Mouse (Mus musculus): ENCODE results near the gene Fabp3. TPM values are rescaled to one million over a fixed set of nuclear protein-coding genes. Genes with fewer than 3 reads are reported as not detected.

The Fabp3 gene
- polyA plus RNA-seq (2014; fragmentation: Illumina TruSeq; extraction: RNeasy Lipid Tissue Mini Kit (QIAGEN cat#74804); ENCODE audit: insufficient read depth, low read depth, low replicate concordance) = 84.1 TPM

DNA sequence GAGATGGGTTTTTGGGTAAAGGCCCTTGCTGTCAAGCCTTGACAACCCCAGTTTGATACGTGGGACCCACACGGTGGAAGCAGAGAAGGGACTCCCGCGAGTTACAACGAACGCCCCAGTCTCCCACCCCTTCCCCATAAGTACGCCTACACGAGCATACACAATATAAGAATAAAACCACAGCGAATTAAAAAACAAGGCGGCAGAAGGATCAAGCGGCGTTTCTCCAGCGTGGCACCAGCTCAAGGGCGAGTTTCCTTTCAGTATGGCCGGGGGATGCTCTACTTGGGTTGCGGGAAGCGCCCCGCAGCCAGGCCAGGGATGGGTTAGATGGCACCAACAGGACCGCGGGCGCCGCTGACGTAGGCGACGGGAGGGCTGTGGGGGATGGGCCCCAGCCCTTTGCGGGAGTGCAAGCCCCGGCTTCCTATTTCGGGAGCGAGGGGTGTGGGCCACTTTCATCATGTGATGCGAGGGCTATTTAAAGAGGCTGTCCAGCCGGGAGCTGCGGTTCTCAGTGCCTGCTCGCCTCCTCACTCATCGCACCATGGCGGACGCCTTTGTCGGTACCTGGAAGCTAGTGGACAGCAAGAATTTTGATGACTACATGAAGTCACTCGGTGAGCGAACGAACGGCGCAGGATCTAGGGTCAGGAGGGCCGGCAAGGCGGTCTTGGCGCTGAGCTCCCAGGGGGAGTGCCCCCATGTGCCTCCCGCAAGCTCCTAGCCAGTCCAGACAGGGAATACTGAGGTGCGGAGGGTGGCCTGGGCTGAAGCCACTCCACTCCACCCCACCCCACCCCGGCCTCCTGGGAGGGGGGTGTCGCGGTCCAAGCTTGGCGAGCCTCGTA, at the start of gene Fabp3, which contains the start of gene Gm10570:
Fabp3 (plus strand) TSS at position 365 of the 851 bp plus-strand sequence.
Gm10570 (minus strand) TSS at position 444 of the 851 bp plus-strand sequence.

DNA sequence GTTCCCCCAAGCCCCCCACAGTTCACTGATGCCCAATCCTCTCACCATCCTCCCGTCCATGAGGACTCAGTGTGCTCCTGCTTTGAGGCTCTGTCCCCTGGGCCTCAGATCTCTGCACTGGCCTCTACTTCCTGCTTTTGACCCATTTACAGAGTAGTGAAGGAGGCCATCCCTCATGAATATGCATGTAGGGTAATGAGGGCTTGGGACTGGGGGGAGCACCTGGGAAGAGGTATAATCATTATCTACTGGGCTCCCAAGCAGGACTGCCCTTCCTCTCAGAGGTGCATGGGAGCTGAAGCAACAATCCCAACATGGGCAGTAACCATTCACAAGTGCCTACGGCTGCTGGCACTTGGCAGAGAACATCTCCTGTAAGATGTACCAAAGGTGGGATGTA, 29.3 kb upstream of the Fabp3 start, which contains the start of gene Serinc2:
Serinc2 (minus strand) TSS at position 101 of the 400 bp plus-strand sequence.

DNA sequence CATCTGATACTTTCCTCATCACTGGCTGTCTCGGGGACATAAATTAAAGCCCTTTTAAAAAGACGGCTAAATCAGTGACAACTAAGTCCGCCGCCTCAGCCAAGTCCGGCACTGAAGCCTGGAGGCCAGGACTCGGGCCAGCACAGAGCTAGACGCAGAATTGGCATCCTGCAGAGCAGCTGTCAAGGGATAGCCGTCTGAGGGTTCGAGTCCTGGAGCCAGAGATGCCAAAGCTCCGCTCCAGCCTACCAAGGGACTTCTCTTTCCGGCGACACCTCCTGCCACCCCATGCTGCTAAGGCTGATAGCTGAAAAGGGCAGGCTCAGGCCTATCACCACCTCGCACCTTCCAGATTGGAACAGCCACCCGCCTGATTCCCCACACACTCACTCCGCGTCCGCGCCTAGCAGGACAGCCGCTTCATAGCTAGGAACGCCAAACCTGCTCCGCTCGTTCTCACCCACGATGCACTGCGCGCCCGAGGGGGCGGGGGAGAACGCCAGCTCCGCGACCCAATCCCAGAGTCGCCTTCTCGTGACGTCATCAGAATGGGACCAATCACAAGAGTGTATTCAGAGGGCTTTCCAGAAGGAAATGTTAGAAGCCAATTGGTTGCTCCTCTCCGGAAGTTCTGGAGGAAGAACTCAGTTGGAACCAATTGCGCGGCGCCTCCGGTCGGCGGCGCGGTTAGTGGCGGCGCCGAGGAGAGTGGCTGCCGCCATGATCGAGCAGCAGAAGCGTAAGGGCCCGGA, 51.3 kb downstream of the Fabp3 start, which contains the start of the genes Zcchc17 and Snrnp40:
Zcchc17 (minus strand) TSS at position 458 of the 752 bp plus-strand sequence.
Snrnp40 (plus strand) TSS at position 647 of the 752 bp plus-strand sequence.

Other genes with a start within 250 kb of the Fabp3 start
- 66.2 TPM for gene Pef1, start 206.0 kb upstream of the Fabp3 start, polyA plus RNA-seq (2014; fragmentation: Illumina TruSeq; extraction: RNeasy Lipid Tissue Mini Kit (QIAGEN cat#74804); ENCODE audit: insufficient read depth, low read depth, low replicate concordance)
- gene Hcrtr1, start 169.2 kb upstream of the Fabp3 start, polyA plus RNA-seq (2014; fragmentation: Illumina TruSeq; extraction: RNeasy Lipid Tissue Mini Kit (QIAGEN cat#74804); ENCODE audit: insufficient read depth, low read depth, low replicate concordance) = not detected
- gene Tinagl1, start 133.5 kb upstream of the Fabp3 start, polyA plus RNA-seq (2014; fragmentation: Illumina TruSeq; extraction: RNeasy Lipid Tissue Mini Kit (QIAGEN cat#74804); ENCODE audit: insufficient read depth, low read depth, low replicate concordance) = 120 TPM
- not detected for gene Gm853, start 86.2 kb upstream of the Fabp3 start, polyA plus RNA-seq (2014; fragmentation: Illumina TruSeq; extraction: RNeasy Lipid Tissue Mini Kit (QIAGEN cat#74804); ENCODE audit: insufficient read depth, low read depth, low replicate concordance)
- gene Serinc2, start 29.4 kb upstream of the Fabp3 start, polyA plus RNA-seq (2014; fragmentation: Illumina TruSeq; extraction: RNeasy Lipid Tissue Mini Kit (QIAGEN cat#74804); ENCODE audit: insufficient read depth, low read depth, low replicate concordance) = 12.5 TPM
- not detected for gene Gm10570, start 79 bp downstream of the Fabp3 start, polyA plus RNA-seq (2014; fragmentation: Illumina TruSeq; extraction: RNeasy Lipid Tissue Mini Kit (QIAGEN cat#74804); ENCODE audit: insufficient read depth, low read depth, low replicate concordance)
- gene Zcchc17, start 51.3 kb downstream of the Fabp3 start, polyA plus RNA-seq (2014; fragmentation: Illumina TruSeq; extraction: RNeasy Lipid Tissue Mini Kit (QIAGEN cat#74804); ENCODE audit: insufficient read depth, low read depth, low replicate concordance) = 24.9 TPM
- gene Snrnp40, start 51.5 kb downstream of the Fabp3 start, polyA plus RNA-seq (2014; fragmentation: Illumina TruSeq; extraction: RNeasy Lipid Tissue Mini Kit (QIAGEN cat#74804); ENCODE audit: insufficient read depth, low read depth, low replicate concordance) = 24.0 TPM